Mouse (Mus musculus) liver, adult 2 months (tissue): ENCODE results near the gene Nfkbie. TPM values are rescaled to one million over a fixed set of nuclear protein-coding genes. Genes with fewer than 3 reads are reported as not detected.

Source experiments
- DNase-seq: peaks from one replicate; pipeline ENCODE4 v3.0.0-alpha.2; 2011; ENCODE audit warnings: low read depth, low spot score; ENCODE audit errors: extremely low read depth
- H3K27ac ChIP-seq: fragments of 200-500 bp; replicated peaks from 2 replicates; pipeline ENCODE4 v1.5.1; 2012; ENCODE audit warnings: low read depth, mild to moderate bottlenecking, control low read depth, inconsistent platforms, low read length; ENCODE audit not compliant: insufficient read depth
- H3K27me3 ChIP-seq: fragments of 200-500 bp; 2 replicates; pipeline ENCODE4 v1.6.1; 2012; ENCODE audit warnings: mild to moderate bottlenecking, moderate library complexity, low read length, inconsistent platforms; ENCODE audit not compliant: control insufficient read depth, insufficient read depth
- H3K36me3 ChIP-seq: fragments of 200-500 bp; 2 replicates; pipeline ENCODE4 v1.6.1; 2012; ENCODE audit warnings: low read length, inconsistent platforms; ENCODE audit not compliant: control insufficient read depth, insufficient read depth
- H3K4me1 ChIP-seq: fragments of 200-500 bp; 2 replicates; pipeline ENCODE4 v1.6.1; 2011; ENCODE audit warnings: low read length; ENCODE audit not compliant: control insufficient read depth, insufficient read depth
- H3K4me3 ChIP-seq: fragments of 200-500 bp; 2 replicates; pipeline ENCODE4 v1.5.1; 2011; ENCODE audit warnings: low read depth, mild to moderate bottlenecking, control low read depth, low read length, moderate library complexity; ENCODE audit not compliant: insufficient read depth
- H3K79me2 ChIP-seq: fragments of 200-500 bp; 2 replicates; pipeline ENCODE4 v1.6.1; 2012; ENCODE audit warnings: inconsistent platforms, mild to moderate bottlenecking, low read length, moderate library complexity; ENCODE audit not compliant: control insufficient read depth, insufficient read depth
- H3K9ac ChIP-seq: fragments of 200-500 bp; 2 replicates; pipeline ENCODE4 v1.6.1; 2012; ENCODE audit warnings: low read depth, mild to moderate bottlenecking, control low read depth, inconsistent platforms, low read length
- CTCF ChIP-seq: fragments of 200-500 bp; IDR thresholded peaks from 2 replicates; pipeline ENCODE4 v1.5.1; 2011; ENCODE audit warnings: low read depth, low read length, control low read depth
- POLR2A ChIP-seq: fragments of 200-500 bp; IDR thresholded peaks from 2 replicates; pipeline ENCODE4 v1.6.1; 2011; ENCODE audit warnings: low read length, control low read depth; ENCODE audit not compliant: insufficient read depth; ENCODE audit errors: extremely low read depth
- WGBS: fragments of 180-500 bp; shearing (Covaris S2); methylation state at CpG from one replicate; pipeline ENCODE4 v1.1.7; 2018; 5-methylcytosine and 5-hydroxymethylcytosine counted together
- polyA plus RNA-seq: library from polyadenylated mRNA; depleted of rRNA; stranded (reverse); fragments of >200 nt; gene quantifications from 2 replicates; pipeline ENCODE4 v1.2.3, GENCODE M21; 2012
- total RNA-seq: library from RNA; depleted of rRNA; stranded (reverse); fragments of >200 nt; gene quantifications from 2 replicates; pipeline ENCODE4 v1.2.3, GENCODE M21; 2014

Gene Nfkbie
- total and polyA plus RNA-seq, 2 experiments = 1.6 to 3.0 TPM

DNA sequence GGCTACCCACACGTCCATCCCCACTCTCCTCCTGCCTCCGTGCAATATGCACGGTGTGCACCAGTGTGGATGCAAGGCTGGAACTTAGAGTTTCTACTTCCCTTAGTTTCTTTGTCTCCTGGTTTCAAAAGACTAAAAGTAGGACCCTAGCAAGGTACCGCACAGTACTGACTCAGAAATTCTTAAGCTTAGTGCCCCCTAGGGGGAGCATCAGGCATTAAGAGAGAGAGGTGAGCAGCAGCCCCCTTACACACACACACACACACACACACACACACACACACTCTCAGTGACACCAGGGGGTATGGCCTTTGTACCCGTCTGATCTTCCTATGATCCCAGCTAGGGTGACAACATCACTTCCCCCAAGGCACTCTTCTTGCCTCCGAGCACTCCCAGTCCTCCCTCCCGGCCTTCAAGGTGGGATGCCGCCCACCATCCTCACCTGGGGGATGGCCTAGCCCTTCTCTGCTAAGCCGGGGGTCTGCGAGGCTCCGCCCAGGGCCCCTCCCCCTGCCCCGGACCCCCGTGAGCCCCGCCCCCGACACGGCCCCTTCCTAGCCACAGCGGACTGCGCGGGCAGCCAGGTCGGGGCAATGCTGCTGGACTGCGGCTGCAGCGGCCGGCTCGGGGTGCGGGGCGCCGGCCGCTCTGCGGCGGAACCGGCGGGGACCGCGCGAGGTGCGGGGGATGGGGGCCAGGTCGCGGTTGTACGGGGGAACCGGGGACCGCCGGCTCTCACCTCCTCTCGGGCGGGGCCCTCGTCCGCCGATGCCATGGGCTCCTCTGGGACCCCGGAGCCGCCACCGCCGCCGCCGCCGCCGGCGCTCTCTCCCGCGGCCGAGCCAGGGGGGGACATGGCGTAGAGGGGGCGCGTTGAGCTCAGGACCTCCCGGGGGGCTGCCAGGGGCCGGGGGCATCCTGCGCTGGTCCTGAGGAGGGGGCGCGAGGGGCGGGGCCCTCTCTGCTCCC, 6.7 kb upstream of the Nfkbie start:
- DNase-seq = no peak
- no peak for TF ChIP-seq CTCF
- no peak for TF ChIP-seq POLR2A
- H3K36me3 ChIP-seq = no peaks in the 10 kb centered on the region
- H3K27ac ChIP-seq = no peak overlapping the region
- no peak overlapping the region; the same call in 1 of the 2 replicates for H3K4me3 ChIP-seq
- no peak overlapping the region for H3K9ac ChIP-seq
- H3K27me3 ChIP-seq = peaks cover 34% of the 10 kb centered on the region
- H3K79me2 ChIP-seq = no peaks in the 10 kb centered on the region
- H3K4me1 ChIP-seq = no peaks in the 10 kb centered on the region
- 7% methylated on average over 47 of the region's 68 CpGs for WGBS

DNA sequence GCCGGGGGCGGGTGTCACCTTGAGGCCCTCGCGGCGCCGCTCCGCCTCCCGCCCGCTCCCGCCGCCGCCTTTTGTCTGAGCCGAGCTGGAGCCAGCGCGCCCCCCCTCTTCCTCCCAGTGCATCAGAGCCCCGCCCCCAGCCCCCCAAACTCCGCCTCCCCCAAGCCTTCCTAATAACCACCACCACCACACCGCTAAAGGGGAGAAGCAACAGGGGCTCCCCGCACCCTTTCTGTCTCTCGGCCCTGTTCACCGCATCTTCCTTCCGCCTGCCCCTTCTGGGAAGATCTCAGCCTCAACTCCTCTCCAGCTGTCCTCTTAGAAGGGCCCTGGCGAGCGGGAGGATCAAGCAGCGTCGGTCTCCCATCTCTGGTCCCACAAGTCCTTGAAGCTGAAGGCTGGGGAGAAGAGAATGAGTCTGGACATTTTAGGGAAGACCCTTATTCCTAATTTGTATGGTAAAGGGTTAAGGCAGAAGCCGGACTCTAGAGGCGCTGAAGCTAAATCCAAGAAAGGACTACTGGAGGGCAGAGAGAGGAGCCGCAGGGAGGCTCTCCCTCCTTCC, 5.8 kb upstream of the Nfkbie start, which contains the start of gene Tmem151b:
Tmem151b (minus strand) TSS at position 61 of the 565 bp plus-strand sequence.
- peaks cover 27% of the 10 kb centered on the region for H3K27me3 ChIP-seq

DNA sequence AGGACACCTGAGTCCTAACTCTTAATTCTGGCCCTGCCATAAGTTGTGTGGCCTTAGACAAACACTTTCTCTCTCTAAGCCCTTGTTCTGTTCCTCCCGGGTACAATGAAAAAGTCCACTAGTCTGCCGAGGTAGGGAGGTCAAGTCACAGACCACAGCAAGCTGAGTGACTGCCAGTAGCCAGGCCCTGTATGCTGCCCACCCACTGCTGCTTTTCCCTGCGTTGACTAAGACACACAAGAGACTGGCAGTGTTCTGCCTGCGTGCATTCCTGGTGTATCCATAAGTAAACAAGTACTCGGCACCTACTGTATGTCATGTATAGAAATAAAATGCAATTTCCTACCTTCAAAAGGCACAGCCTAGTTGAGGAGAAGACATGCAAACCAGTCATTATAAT, 5.2 kb upstream of the Nfkbie start:
- Histone ChIP-seq H3K4me1 (no peaks in the 10 kb centered on the region), H3K36me3 (no peaks in the 10 kb centered on the region), H3K4me3 (no peak overlapping the region), H3K79me2 (no peaks in the 10 kb centered on the region), H3K9ac (no peak overlapping the region), H3K27me3 (peaks cover 21% of the 10 kb centered on the region), H3K27ac (no peak overlapping the region)
- no peak for TF ChIP-seq POLR2A
- no peak for TF ChIP-seq CTCF
- DNase-seq = no peak
- 31% methylated on average over 5 of the region's 5 CpGs for WGBS

More for the DNA sequence above, 5.8 kb upstream of the Nfkbie start, which contains the start of gene Tmem151b:
- H3K79me2 ChIP-seq = no peaks in the 10 kb centered on the region
- DNase-seq = no peak
- WGBS = 9% methylated on average over 13 of the region's 29 CpGs
- no peaks in the 10 kb centered on the region for H3K4me1 ChIP-seq
- H3K36me3 ChIP-seq = no peaks in the 10 kb centered on the region
- H3K9ac ChIP-seq = no peak within 1 kb of the TSS
- no peak within 1 kb of the TSS for H3K27ac ChIP-seq
- TF ChIP-seq POLR2A (no peak), CTCF (no peak)
- no peak within 1 kb of the TSS; the same call in 1 of the 2 replicates for H3K4me3 ChIP-seq

DNA sequence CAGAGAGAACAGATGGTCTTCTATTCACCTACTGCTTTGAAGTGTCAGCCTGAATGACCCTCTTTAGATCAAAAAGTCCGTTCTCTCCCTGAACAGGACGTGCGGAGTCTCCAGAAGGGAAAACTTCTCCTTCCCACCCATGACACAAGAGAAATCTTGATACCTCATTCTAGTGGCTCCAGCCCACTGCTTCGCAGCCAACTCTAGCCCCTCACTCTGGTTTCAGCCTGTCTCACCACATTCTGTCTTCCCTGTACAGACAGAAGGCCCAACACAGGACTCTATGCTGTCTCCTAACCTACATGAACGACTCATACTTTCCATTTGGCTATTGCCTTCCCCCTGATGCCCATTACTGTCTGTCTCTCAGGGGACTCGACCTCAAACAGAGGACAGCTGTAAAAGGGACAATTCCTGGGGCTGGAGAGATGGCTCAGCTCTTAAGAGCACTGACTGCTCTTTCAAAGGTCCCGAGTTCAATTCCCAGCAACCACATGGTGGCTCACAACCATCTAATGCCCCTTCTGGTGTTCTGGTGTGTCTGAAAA, 4.2 kb upstream of the Nfkbie start:
- 79% methylated on average over 7 of the region's 7 CpGs for WGBS
- Histone ChIP-seq H3K4me3 (no peak overlapping the region), H3K79me2 (no peaks in the 10 kb centered on the region), H3K9ac (no peak overlapping the region), H3K4me1 (no peaks in the 10 kb centered on the region), H3K27me3 (peaks cover 16% of the 10 kb centered on the region), H3K27ac (no peak overlapping the region), H3K36me3 (no peaks in the 10 kb centered on the region)
- no peak for DNase-seq
- TF ChIP-seq POLR2A (no peak), CTCF (no peak)

DNA sequence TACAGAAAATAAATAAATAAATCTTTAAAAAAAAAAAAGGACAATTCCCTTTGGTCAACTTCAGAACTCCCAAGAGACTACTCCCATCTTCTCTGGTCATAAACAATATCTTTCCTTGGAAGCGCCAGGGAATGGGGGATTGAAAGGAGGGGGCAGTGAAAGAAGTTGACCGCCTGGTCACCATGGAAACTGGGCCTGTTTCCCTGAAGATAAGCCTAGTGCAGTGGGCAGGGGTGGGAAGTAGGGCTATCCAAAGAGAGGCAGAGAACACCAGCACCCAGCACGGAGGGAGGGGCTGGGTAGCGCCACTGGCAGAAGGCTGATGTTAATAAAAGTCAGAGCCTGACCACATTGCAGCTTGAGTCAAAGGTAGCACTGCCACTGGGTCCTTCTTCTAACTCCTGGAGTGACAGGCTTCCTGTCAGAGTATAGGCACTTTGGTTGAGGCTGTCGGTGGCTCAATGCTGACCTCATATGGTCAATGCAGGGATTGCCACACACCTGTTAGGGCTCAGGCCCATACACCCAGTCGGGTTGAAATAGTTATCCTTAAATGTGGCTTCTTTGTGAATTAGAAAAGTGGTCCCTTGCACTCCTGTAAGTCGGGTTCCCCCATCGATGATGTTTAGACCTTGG, 3.6 kb upstream of the Nfkbie start:
- no peak overlapping the region for H3K4me3 ChIP-seq
- peak; percentile 93 for TF ChIP-seq CTCF
- TF ChIP-seq POLR2A = no peak
- 8% methylated on average over 8 of the region's 8 CpGs for WGBS
- no peaks in the 10 kb centered on the region for H3K79me2 ChIP-seq
- no peaks in the 10 kb centered on the region for H3K4me1 ChIP-seq
- H3K9ac ChIP-seq = no peak overlapping the region
- H3K36me3 ChIP-seq = no peaks in the 10 kb centered on the region
- peaks cover 13% of the 10 kb centered on the region for H3K27me3 ChIP-seq
- DNase-seq = peak; percentile 47
- no peak overlapping the region for H3K27ac ChIP-seq
